Mouse (Mus musculus): ENCODE results near the gene Epyc.

The Epyc gene

GRCm38 (mm10) chr10:97643768-97644167 lies at the start of gene Epyc:
TSS of gene Epyc (plus strand) at chr10:97644068.
- DNase-seq: no peak

DNA sequence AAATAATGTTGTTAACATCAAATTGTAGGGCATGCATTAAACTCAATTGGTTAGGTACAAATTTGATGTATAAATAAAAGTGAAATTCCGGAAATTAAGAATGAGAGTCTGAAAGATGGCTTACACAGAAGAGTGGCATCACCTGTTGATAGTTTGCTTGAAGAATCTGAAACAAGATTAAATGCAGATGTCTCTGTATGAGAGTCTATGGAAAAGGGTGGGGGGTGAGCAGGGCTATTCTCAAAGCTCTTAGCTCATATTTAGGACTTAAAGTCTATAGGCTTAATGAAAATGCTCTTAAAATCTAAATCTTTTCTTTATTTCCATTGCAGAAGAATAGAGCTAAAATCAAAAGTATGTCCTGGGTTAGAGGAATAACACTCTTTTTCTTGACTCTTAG lies 48.2 kb upstream of the Epyc start:
- no peak for DNase-seq

DNA sequence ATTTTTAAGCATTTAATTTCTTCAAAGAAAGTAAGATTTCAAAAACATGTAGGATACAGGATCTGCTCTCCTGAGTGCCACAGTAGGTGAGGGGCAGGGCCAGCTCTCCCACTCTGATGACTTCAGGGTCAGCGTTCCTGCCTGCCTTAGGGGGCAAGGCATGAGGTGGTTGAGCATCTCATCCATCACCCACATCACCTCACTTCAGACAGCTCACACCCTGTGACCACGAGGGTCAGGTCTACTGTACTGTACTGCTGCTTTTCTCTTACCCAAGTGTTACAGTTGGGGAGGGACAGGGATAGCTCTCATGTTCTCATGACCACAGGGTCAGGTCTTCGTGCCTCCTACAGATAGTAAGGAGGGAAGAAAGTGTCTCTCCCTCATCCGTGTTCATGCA lies 42.1 kb upstream of the Epyc start:
- DNase-seq: no peak

DNA sequence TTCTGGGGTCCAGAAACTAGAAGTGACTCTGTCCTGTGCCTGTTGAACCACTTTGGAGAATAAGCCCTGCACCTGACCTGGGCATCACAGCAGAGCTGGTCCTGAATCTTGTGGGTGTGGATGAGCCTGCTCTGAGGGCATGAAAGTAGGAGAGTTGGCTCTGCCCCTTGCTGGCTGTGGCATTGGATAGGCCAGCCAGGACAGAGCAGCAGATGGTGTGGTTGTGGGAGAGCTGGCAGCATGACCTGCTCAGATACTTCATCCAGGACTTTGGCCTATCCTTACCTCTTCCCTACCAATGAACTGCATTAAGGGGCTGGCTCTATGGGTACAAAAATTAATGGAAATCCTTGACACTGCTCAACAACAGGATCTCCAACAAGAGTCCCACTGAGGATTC lies 40.6 kb upstream of the Epyc start:
- DNase-seq: no peak

GRCm38 (mm10) chr10:97606579-97606978 lies 37.3 kb upstream of the Epyc start, which contains the start of gene Kera:
TSS of gene Kera (plus strand) at chr10:97606879.
- DNase-seq: no peak

- no peak for DNase-seq
Observed at GRCm38 (mm10) chr10:97622328-97622727, 21.5 kb upstream of the Epyc start.

GRCm38 (mm10) chr10:97624381-97624780 lies 19.5 kb upstream of the Epyc start:
- DNase-seq: no peak

GRCm38 (mm10) chr10:97625116-97625515 lies 18.8 kb upstream of the Epyc start:
- DNase-seq: no peak

DNA sequence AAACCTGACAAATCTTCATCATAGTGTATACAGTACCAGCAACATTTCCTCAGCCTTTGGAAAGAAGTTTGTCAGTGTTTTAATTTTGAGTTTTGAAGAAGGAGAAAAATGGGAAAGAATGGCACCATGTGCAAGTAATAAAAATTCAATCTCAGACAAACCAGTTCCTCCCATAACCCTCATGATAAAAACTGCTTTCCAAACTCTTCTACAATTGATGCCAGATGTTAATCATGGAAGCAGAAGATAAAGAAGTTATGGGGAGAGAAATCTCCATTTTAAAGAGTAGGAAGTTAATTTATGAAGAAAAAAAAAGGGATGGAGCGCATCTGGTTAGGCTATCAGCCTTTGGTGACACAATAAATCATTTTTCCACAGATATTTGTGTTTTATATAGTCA lies 17.3 kb upstream of the Epyc start:
- DNase-seq: no peak

DNA sequence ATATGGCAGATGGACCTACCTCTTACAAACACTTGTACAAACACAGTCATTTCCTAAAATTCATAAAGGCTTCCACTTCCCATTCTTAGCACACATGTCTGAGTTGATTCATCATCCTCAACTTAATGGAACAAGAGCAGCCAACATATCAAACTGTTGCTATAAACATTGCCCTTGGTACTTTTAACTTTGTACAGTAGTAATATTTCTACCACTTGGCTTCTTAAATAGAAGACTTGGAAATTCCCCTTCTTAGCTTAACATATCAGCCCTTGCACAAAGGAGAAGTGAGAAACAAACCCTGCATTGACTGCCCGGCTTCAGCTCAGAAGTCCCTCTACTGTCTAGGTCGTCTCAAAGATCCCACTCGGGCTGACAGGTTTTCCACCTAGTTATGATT lies 12.8 kb upstream of the Epyc start:
- no peak for DNase-seq

DNA sequence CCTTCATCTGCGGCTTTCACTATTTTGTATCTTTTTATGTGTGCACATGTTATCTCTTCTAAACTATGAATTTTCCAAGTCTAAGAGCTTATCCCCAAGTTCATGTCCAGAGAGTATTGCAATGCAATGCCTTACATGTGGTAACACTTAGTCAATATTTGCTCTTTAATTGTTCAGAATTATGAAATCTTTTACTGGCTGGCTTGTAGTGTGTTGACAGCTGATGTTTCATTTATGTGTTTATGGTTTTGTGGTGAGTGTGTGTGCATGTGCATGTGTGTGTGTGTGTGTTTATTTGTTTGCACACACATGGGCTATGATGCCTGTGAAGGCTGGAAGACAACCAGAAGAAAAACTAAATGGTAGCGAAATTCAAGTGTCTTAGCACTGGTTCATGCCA lies 1.9 kb upstream of the Epyc start:
- no peak for DNase-seq

GRCm38 (mm10) chr10:97650334-97650733 lies 6.5 kb downstream of the Epyc start:
- no peak for DNase-seq

DNA sequence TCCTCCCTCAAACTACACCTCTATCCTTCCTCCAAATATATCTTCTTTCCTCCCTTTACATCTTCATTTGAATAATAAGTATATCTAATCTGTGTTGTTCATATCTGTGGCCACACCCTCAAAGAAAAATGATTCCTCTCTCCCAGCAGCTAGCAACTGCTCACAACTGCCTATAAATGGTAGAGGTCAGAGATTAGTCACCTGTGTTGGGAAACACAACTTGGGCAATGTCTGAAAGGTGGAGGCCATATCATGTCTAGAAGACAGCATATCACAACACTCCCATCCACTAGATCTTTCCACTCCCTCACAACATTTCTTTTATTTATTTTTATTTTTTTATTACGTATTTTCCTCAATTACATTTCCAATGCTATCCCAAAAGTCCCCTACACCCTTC lies 15.6 kb downstream of the Epyc start:
- DNase-seq: no peak

- DNase-seq: no peak
Observed at GRCm38 (mm10) chr10:97668656-97669055, 24.8 kb downstream of the Epyc start.

DNA sequence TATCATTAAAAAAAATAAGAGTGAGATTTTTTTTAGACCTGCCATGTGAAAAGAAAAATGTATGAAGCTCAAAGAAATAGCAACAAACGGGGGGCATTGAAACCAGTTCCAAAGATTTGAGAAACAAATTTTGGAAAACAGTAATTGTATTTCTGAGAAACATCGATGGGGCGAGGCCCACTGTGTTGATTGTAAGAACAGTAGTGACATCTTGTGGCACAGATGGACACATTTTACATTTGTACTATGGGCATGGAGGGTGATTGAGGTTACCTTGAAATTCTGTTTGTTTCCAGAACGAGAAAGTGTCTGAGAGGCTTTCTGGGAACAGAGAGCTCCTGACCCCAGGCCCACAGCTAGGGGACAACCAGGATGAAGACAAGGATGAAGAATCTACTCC lies 26.3 kb downstream of the Epyc start:
- DNase-seq: peak; percentile 38

DNA sequence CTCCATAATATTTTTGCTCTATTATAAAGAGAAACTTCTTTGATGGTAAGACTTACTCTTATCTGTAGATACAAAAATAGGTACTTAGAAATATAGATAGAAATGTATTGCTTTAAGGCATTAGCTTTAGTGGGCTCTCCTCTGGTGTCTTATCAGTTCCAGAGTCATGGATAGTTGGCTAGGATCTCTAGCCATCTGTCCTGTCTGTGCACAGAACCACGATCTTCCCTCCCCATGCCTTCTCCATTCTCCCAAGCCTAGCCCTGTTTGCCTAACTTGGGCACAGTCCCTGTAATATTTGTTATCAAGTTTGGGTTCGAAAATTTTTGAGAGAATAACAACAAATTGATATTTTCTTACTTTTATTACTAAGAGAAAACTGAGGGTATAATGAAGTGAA lies 29.4 kb downstream of the Epyc start:
- DNase-seq: no peak

- no peak for DNase-seq
Observed at GRCm38 (mm10) chr10:97682981-97683380, 39.1 kb downstream of the Epyc start.

- DNase-seq: no peak
Observed at GRCm38 (mm10) chr10:97687198-97687597, 43.3 kb downstream of the Epyc start.

DNA sequence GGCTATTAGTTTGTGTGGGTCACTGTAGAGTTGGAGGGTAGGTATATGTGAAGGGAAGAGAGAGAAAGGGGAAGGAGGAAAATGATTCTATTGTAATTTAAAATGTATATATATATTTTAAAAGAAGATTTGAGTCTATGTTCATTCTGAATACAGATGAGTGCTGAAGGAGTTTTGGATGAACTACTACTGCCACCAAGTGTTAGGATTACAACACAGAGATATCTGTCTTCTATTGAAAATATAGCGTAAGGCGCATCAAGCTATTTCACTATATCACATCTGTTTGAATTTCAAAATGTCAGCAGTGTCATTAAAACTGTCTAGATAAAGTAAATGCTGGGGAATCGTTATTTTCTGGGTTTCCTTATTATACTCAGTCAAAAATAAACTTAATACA lies 45.6 kb downstream of the Epyc start:
- DNase-seq: no peak

DNA sequence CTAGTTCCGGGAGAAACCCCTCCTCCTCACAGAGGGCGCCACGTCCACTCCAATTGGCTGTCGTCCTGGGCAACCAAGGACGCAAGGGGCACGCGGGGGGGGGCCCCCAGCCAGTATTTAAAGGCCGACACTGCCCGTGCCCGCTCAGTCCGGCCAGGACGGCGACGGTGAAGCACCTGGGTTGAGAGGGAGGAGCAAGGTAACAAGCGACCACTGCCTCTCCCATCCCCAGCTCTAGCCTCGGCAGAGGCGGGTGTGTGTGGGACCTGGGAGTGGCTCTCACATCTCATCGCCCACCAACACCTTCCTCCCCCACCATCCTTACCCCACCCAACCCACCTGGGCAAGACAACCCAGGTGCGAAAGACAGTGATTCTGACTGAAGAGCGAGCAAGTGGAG lies 49.0 kb downstream of the Epyc start, which contains the start of gene Ccer1:
Gene Ccer1 (plus strand): TSS at position 147 of the 400 bp plus-strand sequence.
- no peak for DNase-seq

DNA sequence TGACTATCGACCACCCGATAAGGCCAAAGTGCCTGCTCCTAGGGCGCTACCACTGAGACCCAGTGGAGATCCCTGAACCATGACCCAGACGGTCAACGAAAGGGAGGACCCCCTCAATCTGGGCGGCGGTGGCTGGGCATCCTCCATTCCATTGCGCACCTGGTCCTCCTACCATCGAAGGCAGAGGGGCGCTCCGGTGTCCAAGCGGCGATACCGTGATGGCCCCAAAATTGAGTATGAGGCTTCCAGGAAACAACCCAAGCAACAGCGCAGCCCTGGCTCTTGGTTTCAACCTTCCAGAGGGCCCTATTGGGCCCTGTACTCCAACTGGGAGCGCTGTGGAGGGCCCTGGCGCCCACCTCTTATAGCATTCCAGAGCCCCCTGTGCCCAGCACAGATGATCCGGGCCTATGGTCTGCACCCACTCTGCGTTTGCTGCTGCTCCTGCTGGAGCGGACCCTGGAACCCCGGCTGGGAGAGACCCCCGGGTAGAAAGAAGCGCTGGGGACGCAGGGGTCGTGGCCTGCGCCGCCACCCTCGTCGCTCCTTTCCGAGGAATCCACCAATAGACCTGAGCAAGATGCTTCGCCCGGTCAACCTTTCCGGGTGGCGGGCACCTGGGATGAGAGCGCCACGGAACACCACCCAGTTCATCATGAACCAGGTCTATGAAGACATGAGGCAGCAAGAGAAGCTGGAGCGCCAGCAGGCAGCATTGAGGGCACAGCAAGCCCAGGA lies 49.7 kb downstream of the Epyc start:
- DNase-seq: no peak

DNA sequence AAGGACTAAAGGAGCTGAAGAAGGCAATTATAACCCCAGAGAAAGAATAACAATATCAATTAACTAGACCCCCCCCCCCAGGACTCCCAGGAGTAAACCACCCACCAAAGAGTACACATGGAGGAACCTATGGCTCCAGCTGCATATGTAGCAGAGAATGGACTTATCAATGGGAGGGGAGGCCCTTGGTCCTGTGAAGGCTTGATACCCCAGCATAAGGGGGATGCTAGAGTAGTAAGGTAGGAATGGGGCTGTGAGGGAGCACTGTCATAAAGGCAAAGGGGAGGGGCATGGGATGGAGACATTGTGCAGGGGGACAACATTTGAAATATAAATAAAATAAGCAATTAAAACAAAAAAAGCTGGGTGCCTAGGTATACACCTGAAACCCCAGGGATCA lies 58.5 kb downstream of the Epyc start:
- no peak for DNase-seq

DNA sequence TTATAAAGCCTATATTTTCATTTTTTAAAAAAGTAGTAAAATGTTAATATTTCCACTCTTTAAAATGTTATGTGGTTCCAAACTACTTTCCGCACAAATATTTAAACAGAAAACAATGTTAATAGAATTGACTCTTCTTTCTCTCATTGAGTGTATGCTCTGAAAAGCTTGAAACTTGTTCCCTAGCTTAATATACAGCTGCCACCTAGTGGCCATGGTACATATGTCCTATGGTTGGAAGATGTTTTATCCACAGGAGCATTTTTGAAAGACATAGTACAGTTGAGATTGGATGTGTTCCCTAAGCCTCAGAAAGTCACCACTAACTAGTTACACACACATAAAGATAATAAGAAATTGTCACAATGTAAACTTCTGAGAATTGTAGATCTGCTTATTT lies 60.7 kb downstream of the Epyc start:
- no peak for DNase-seq

- no peak for DNase-seq
Observed at GRCm38 (mm10) chr10:97712687-97713086, 68.8 kb downstream of the Epyc start.

DNA sequence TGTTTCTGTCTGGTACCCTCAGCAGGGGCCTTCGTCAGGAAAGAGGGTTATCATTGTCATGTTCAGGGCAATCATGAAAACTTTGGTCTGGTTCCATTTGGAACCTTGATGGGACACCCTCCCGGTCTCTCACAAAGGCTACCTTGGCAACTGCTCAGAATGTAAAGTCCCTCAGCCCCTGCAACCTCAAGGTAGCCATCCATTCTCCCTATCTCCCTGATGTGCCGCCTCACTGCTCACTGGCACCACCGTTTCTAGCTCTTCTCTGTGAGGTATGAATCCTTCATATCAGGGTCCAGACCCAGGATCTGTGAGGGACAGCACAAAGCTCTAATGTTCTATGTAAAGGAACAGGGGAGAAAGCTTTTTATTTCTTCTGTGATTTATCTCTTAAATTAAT lies 70.7 kb downstream of the Epyc start:
- DNase-seq: no peak

All from layer of hippocampus, adult 9-11 months (tissue).